Mouse (Mus musculus) stomach, embryonic 14.5 days (tissue): ENCODE measurements around the gene Npc2. TPM values are rescaled to one million over a fixed set of nuclear protein-coding genes. Genes with fewer than 3 reads are reported as not detected.

ENCODE experiments used
- ATAC-seq: fragments of 200-750 bp; cut with Nextera tagmentation; 2 replicates; pipeline ENCODE4 v1.8.0; 2017; ENCODE audit warnings: low read depth, moderate TSS enrichment; ENCODE audit not compliant: insufficient number of reproducible peaks, insufficient read depth, low FRiP score
- H3K27ac ChIP-seq: fragments of 300-500 bp; sonication (generic); 2 replicates; pipeline ENCODE4 v1.5.1; 2014; ENCODE audit warnings: mild to moderate bottlenecking, low read length, moderate library complexity, mixed read lengths
- H3K27me3 ChIP-seq: fragments of 300-500 bp; sonication (generic); 2 replicates; pipeline ENCODE4 v1.6.1; 2014; ENCODE audit warnings: low read length, control low read depth, mixed read lengths; ENCODE audit not compliant: control insufficient read depth, insufficient read depth
- H3K36me3 ChIP-seq: fragments of 300-500 bp; sonication (generic); 2 replicates; pipeline ENCODE4 v1.6.1; 2014; ENCODE audit warnings: mild to moderate bottlenecking, control low read depth, low read length, moderate library complexity, mixed read lengths; ENCODE audit not compliant: control insufficient read depth, insufficient read depth
- H3K4me1 ChIP-seq: fragments of 300-500 bp; sonication (generic); 2 replicates; pipeline ENCODE4 v1.6.1; 2014; ENCODE audit warnings: low read length, control low read depth, mixed read lengths; ENCODE audit not compliant: control insufficient read depth, insufficient read depth
- H3K4me2 ChIP-seq: fragments of 300-500 bp; sonication (generic); replicated peaks from 2 replicates; pipeline ENCODE4 v1.6.1; 2014; ENCODE audit warnings: low read depth, low read length, control low read depth
- H3K4me3 ChIP-seq: fragments of 300-500 bp; sonication (generic); 2 replicates; pipeline ENCODE4 v1.5.1; 2014; ENCODE audit warnings: low read depth, low read length, control low read depth
- H3K9ac ChIP-seq: fragments of 300-500 bp; sonication (generic); replicated peaks from 2 replicates; pipeline ENCODE4 v1.6.1; 2014; ENCODE audit warnings: low read depth, mild to moderate bottlenecking, control low read depth, low read length, moderate library complexity, mixed read lengths
- H3K9me3 ChIP-seq: fragments of 300-500 bp; sonication (generic); 2 replicates; pipeline ENCODE4 v1.6.1; 2016; ENCODE audit warnings: low read depth, low read length, control low read depth; ENCODE audit not compliant: control insufficient read depth
- WGBS: fragments of 180-500 bp; shearing (Covaris S2); extraction: QIAGEN DNeasy Blood & Tissue Kit; methylation state at CpG from one replicate; pipeline ENCODE4 v1.1.7; 2014; 5-methylcytosine and 5-hydroxymethylcytosine counted together
- polyA plus RNA-seq: library from polyadenylated mRNA; unstranded; fragments of >200 nt; fragmentation: Nextera tagmentation; extraction: Ambion mirVana; gene quantifications from 2 replicates; pipeline ENCODE4 v1.2.1, GENCODE M21; 2014

Npc2 gene
- polyA plus RNA-seq, 1 experiment from 2014 or later = 66.2 TPM

DNA sequence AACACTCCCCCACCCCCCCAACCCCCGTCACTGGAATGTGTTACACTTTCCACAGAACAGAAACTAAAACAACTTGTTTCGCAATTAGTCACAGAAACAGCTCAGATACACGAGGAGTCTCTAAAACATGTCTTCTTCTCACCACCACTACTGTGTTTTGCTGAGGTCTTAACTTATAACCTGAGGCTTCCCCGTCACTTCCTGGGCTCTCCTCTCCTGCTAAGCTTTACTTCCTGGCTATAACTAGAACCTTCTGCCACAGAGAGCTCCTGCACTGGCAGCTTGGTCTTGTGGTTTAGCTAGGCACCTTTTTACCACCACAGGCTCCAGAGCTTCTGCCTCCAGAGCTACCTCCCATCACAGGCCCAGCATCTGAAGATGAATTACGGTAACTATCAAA is 10.4 kb downstream of the Npc2 start:
- no peak overlapping the region for H3K4me3 ChIP-seq
- no peaks in the 10 kb centered on the region for H3K27me3 ChIP-seq
- H3K4me1 ChIP-seq = 0 out of 2 replicates have a peak, but pooled peaks cover 5% of the 10 kb centered on the region
- H3K4me2 ChIP-seq = no peak overlapping the region
- ATAC-seq = no peak
- no peaks in the 10 kb centered on the region for H3K9me3 ChIP-seq
- peaks cover 34% of the 10 kb centered on the region for H3K36me3 ChIP-seq
- H3K9ac ChIP-seq = no peak overlapping the region
- WGBS = 86% methylated on average over 5 of the region's 5 CpGs
- H3K27ac ChIP-seq = no peak overlapping the region

DNA sequence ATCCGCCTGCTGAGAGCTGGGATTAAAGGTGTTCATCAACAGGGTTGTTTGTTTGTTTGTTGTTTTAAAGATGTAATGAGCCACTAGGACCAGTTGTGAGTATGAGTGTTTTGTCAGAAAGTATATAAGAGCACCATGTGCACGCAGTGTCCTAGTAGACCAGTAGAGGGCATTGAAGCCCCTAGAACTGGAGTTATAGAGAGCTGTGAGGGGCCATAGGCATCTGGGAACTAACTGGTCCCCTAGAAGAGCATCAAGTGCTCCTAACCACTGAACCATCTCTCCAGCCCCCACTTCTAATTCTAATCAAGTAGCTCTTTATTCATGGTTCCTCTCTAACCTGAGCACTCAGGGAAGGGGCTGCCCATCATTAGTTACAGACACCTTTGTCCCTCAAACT is 13.9 kb downstream of the Npc2 start:
- no peak for ATAC-seq
- peaks cover 34% of the 10 kb centered on the region for H3K36me3 ChIP-seq

DNA sequence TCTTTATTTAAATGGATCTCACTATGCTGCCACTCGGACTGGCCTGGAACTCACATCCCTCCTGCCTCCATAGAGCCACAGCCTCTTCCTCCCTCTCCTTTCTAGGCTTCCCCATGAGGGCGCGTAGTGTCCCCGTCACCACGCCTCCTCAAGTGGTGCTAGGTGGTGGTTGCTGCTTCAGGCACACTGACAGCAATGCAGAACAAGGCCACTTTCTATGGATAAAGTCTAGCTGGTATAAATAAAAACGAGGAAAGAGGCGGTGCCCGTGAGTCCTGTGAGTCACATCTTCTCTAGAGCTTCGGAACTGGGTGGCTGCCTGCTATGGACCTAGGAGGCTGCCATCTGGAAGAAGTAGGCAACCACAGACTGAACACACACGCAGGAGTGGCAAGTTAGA is 16.9 kb downstream of the Npc2 start:
- H3K27me3 ChIP-seq = no peaks in the 10 kb centered on the region
- no peaks in the 10 kb centered on the region for H3K4me1 ChIP-seq
- no peak overlapping the region for H3K4me2 ChIP-seq
- H3K9me3 ChIP-seq = no peaks in the 10 kb centered on the region
- no peak overlapping the region for H3K9ac ChIP-seq
- no peak overlapping the region for H3K27ac ChIP-seq
- 93% methylated on average over 10 of the region's 10 CpGs for WGBS
- ATAC-seq = no peak
- peaks cover 25% of the 10 kb centered on the region for H3K36me3 ChIP-seq
- no peak overlapping the region for H3K4me3 ChIP-seq

More for the DNA sequence above, 13.9 kb downstream of the Npc2 start:
- H3K4me2 ChIP-seq = no peak overlapping the region
- H3K4me3 ChIP-seq = no peak overlapping the region
- H3K9me3 ChIP-seq = no peaks in the 10 kb centered on the region
- WGBS = 69% methylated on average over 2 of the region's 2 CpGs
- no peaks in the 10 kb centered on the region for H3K4me1 ChIP-seq
- H3K9ac ChIP-seq = no peak overlapping the region
- no peaks in the 10 kb centered on the region for H3K27me3 ChIP-seq
- H3K27ac ChIP-seq = no peak overlapping the region

DNA sequence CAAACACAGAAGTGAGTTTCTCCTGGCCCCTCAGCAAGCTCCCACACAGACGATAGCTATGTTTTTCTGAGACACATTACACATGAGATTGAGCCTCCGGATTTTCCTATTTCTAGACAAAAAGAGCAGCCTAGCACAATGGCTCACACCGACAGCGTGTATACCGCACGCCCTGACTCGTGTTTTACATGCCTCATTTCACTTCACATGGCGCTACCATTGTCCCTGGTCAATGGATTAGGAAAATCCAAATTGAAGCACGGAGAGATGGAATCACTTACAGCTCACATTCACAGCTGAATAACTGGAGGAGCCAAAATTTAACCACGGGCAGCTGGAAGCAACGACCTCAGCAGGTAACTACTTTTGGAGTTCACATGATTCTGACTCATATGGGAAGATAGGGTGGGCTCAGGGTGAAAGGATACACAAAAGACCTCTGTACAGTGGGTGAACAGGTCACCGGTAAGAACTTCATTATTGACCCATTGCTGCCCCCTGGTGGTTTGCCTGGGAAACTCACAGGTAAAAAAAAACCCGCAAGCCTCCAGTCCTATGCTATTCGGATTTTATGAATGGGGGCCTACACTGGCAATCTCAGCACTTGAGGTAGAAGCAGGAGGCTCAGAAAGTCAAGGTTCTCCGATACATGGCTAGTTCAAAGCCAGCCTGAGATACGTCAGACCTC is 17.8 kb downstream of the Npc2 start:
- 67% methylated on average over 16 of the region's 16 CpGs for WGBS

DNA sequence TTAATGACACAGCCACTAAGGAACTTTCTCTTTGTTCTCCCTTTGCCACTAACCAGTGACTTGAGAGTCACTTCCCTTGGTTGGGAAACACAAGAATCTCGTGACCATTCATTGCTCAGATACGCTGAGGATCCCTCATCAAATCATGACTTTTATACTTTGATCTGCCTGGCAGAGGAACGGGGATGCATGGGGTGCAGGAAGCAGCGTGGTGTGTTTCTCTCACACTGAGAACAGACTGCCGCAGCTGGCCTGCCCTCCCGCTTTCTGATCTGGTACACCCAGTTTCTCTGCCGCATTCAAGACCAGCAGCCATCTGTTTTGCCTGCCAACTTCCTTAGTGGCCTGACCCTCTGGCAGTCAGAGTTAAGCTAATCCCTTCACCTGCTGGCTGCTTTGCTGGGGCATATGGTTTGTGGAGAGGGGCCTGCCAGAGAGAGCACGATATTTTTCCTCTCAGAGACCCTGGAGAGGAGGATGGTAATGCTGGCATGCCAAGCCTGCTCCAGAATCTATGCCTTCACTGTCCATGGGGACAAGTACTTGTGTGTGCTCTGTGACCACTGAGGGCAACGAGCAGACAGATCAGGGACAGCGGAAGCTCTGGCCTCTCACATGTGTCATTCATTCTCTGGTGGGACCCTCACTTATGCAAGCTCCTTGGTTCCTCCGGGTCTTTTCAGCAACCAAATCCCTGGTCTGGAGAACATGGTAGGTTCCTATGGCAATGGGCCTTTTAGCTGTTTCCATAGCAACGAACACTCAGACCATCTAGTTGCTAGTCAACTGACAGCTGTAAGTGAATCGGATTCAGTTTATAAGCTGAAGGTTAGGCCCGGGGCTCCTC is 20.6 kb downstream of the Npc2 start:
- H3K4me1 ChIP-seq = no peaks in the 10 kb centered on the region
- 44% methylated on average over 14 of the region's 14 CpGs for WGBS
- no peaks in the 10 kb centered on the region for H3K27me3 ChIP-seq
- no peak overlapping the region for H3K9ac ChIP-seq
- H3K4me3 ChIP-seq = no peak overlapping the region
- ATAC-seq = no peak
- no peak overlapping the region for H3K27ac ChIP-seq
- no peaks in the 10 kb centered on the region for H3K9me3 ChIP-seq
- H3K36me3 ChIP-seq = peaks cover 12% of the 10 kb centered on the region
- no peak overlapping the region for H3K4me2 ChIP-seq

More for the DNA sequence above, 17.8 kb downstream of the Npc2 start:
- Histone ChIP-seq H3K36me3 (peaks cover 21% of the 10 kb centered on the region), H3K9me3 (no peaks in the 10 kb centered on the region), H3K27me3 (no peaks in the 10 kb centered on the region), H3K9ac (no peak overlapping the region), H3K27ac (no peak overlapping the region), H3K4me2 (no peak overlapping the region), H3K4me1 (no peaks in the 10 kb centered on the region), H3K4me3 (no peak overlapping the region)
- ATAC-seq = no peak

DNA sequence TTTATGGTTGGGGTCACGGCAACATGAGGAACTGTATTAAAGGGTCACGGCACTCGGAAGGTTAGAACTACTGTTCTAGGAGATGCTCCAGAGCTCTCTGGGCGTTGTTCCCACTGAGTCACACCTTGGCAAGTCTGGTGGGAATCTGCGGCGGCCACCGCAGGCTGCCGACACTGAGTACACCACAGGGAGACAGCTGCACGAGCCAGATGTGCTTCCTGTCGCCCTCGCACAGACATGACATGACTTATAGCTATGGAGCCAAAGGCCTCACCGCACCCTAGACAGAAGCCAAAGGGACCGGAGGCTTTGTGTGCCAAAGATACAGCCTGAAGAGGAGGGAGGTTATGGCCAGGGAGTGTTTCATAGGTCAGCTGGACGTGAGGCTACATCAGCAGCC is 22.3 kb downstream of the Npc2 start:
- Histone ChIP-seq H3K36me3 (no peaks in the 10 kb centered on the region; the same call in 1 of the 2 replicates), H3K27ac (no peak overlapping the region), H3K4me1 (0 out of 2 replicates have a peak, but pooled peaks cover 3% of the 10 kb centered on the region), H3K27me3 (no peaks in the 10 kb centered on the region), H3K4me2 (no peak overlapping the region), H3K9me3 (no peaks in the 10 kb centered on the region), H3K4me3 (no peak overlapping the region), H3K9ac (no peak overlapping the region)
- no peak for ATAC-seq
- WGBS = 43% methylated on average over 14 of the region's 14 CpGs

DNA sequence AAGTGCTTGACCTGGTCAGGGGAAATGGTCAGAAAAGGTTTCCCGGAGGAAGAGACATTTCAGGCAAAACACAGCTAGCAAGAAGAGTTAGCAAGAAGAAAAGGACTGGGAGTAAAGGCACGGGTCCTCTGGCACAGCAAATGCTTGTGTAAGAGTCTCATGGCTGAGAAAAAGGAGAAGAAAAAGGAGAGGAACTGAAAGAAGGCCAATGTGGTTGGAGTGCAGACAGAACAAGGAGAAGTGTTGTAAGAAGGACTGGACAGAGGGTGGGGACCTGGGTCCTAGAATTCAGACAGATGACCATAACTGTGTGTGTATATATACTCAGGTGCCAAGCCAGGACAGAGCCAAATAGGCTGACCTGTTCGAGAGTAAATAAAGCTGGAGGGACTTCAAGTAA is 24.8 kb downstream of the Npc2 start:
- 63% methylated on average over 3 of the region's 3 CpGs for WGBS
- no peak for ATAC-seq
- Histone ChIP-seq H3K4me1 (0 out of 2 replicates have a peak, but pooled peaks cover 3% of the 10 kb centered on the region), H3K27ac (no peak overlapping the region), H3K27me3 (no peaks in the 10 kb centered on the region), H3K4me2 (no peak overlapping the region), H3K36me3 (no peaks in the 10 kb centered on the region), H3K9me3 (no peaks in the 10 kb centered on the region), H3K4me3 (no peak overlapping the region), H3K9ac (no peak overlapping the region)

DNA sequence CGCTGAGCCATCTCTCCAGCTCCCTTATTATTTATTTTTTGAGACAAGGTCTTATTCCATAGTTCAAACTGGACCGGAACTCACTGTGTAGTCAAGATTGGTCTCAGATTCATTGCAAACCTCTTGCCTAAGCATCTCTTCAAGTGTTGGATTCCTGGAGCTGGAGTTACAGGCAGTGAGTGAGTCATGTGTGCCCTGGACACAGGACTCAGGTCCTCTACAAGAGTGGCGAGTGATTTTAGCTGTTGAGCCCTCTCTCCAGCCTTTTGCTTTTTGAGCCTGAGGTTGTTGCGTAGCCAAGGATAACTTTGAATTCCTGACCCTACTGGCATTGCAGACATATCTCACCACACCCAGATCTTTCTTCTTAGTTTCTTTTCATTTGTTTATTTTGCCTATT is 27.3 kb downstream of the Npc2 start:
- 54% methylated on average over 4 of the region's 4 CpGs for WGBS
- Histone ChIP-seq H3K4me3 (no peak overlapping the region), H3K9ac (no peak overlapping the region), H3K27me3 (no peaks in the 10 kb centered on the region), H3K4me1 (0 out of 2 replicates have a peak, but pooled peaks cover 3% of the 10 kb centered on the region), H3K9me3 (no peaks in the 10 kb centered on the region), H3K36me3 (no peaks in the 10 kb centered on the region), H3K4me2 (no peak overlapping the region), H3K27ac (no peak overlapping the region)
- no peak for ATAC-seq
